Mouse (Mus musculus): Measurements from ENCODE around the gene Nyap1.
"Not testable (repeated sequence)": the region's sequence is repeated elsewhere in the genome, so short reads cannot be mapped to it uniquely, and the experiment has no call there.

GRCm38 (mm10) chr5:137720558-137721164 lies 20.7 kb downstream of the Nyap1 start:
- TF ChIP-seq CTCF, EP300 (IDR thresholded peaks at IDR 0.05; ENCODE audit: low read depth): not testable (repeated sequence)

All from liver, embryonic 14.5 days (tissue).